Mouse (Mus musculus) left cerebral cortex, adult 2 months (tissue): ENCODE data around the gene Pld2. TPM values are rescaled to one million over a fixed set of nuclear protein-coding genes. Genes with fewer than 3 reads are reported as not detected.
"Not testable (repeated sequence)": the region's sequence is repeated elsewhere in the genome, so short reads cannot be mapped to it uniquely, and the experiment has no call there.

ENCODE experiments used
- DNase-seq, 2 experiments: peaks; one replicate each; pipeline ENCODE4 v3.0.0; 2021 to 2022; ENCODE audit warnings: low spot score in 2 of 2, mixed read lengths in 1 of 2; ENCODE audit errors: extremely low spot score in 1 of 2
- H3K27ac ChIP-seq: fragments of 200-600 bp; 2 replicates; pipeline ENCODE4 v1.8.1; 2022
- H3K4me3 ChIP-seq: fragments of 200-600 bp; 2 replicates; pipeline ENCODE4 v1.8.1; 2022
- CTCF ChIP-seq: fragments of 200-600 bp; IDR thresholded peaks from 2 replicates; pipeline ENCODE4 v1.8.1; 2022; ENCODE audit warnings: antibody characterized with exemption, mild to moderate bottlenecking, moderate library complexity
- intact Hi-C: fragments of 180-260 bp; cut with DNase I; formaldehyde crosslinking; loops from one replicate; pipeline ENCODE4 v1.15.1; 2025
- total RNA-seq, 2 experiments: library from RNA; stranded (reverse); gene quantifications; 2 replicates each; pipeline ENCODE4 v1.2.3; 2021

The Pld2 gene
- total RNA-seq, 2 experiments from 2014 or later: 12.8 to 13.6 TPM

GRCm38 (mm10) chr11:70512709-70513342 lies 27.0 kb upstream of the Pld2 start:
- H3K4me3 ChIP-seq: no peak overlapping the region
- TF ChIP-seq CTCF: no peak
- H3K27ac ChIP-seq: no peak overlapping the region
- intact Hi-C loops: no loop called here
- no peak for DNase-seq

- no peak for TF ChIP-seq CTCF
- no peak for DNase-seq
- no peak overlapping the region for H3K27ac ChIP-seq
- no peak overlapping the region for H3K4me3 ChIP-seq
- intact Hi-C loops: no loop called here
These were observed 26.3 kb upstream of the Pld2 start for GRCm38 (mm10) chr11:70513520-70513919.

GRCm38 (mm10) chr11:70514288-70514687 lies 25.6 kb upstream of the Pld2 start, which contains the start of gene Vmo1:
Gene Vmo1 (minus strand): TSS chr11:70514616.
- no peak within 1 kb of the TSS for H3K4me3 ChIP-seq
- DNase-seq: no peak
- H3K27ac ChIP-seq: no peak within 1 kb of the TSS
- intact Hi-C loops: no loop called here
- TF ChIP-seq CTCF: no peak

GRCm38 (mm10) chr11:70516352-70516751 lies 23.5 kb upstream of the Pld2 start:
- intact Hi-C loops: loop anchor here (2.0 kb wide), 2 partner anchors 88 to 108 kb away; no protein-coding TSS in a partner anchor
- peak; percentile 85 for TF ChIP-seq CTCF
- no peak for DNase-seq
- Histone ChIP-seq H3K4me3 (no peak overlapping the region), H3K27ac (no peak overlapping the region)

- no peak for TF ChIP-seq CTCF
- intact Hi-C loops: loop anchor here (2.0 kb wide), 1 partner anchor 236 kb away; no protein-coding TSS in a partner anchor
- no peak overlapping the region for H3K4me3 ChIP-seq
- no peak overlapping the region for H3K27ac ChIP-seq
- no peak for DNase-seq
These were observed 21.4 kb upstream of the Pld2 start for GRCm38 (mm10) chr11:70518436-70518835.

GRCm38 (mm10) chr11:70518923-70519322 lies 20.9 kb upstream of the Pld2 start, which contains the start of gene Gltpd2:
Gene Gltpd2 (plus strand): TSS chr11:70519196.
- DNase-seq: no peak
- Histone ChIP-seq H3K27ac (no peak within 1 kb of the TSS), H3K4me3 (peak within 1 kb of the TSS; percentile 31)
- no peak for TF ChIP-seq CTCF
- intact Hi-C loops: loop anchor here (2.0 kb wide), 1 partner anchor 236 kb away; no protein-coding TSS in a partner anchor

- Histone ChIP-seq H3K4me3 (peak overlapping the region; percentile 31), H3K27ac (0 out of 2 replicates have a peak overlapping the region, but pooled peaks have one; percentile 7)
- intact Hi-C loops: no loop called here
- DNase-seq: peak in 1 of 2 experiments; percentile 17
- TF ChIP-seq CTCF: no peak; the same call in 1 of the 2 replicates
These were observed 19.6 kb upstream of the Pld2 start for GRCm38 (mm10) chr11:70520178-70520769.

GRCm38 (mm10) chr11:70523306-70523989 lies 16.4 kb upstream of the Pld2 start:
- DNase-seq, H3K4me3 ChIP-seq, H3K27ac ChIP-seq, intact Hi-C loops: not testable (repeated sequence)
- TF ChIP-seq CTCF: peak; percentile 6; the same call in 1 of the 2 replicates

GRCm38 (mm10) chr11:70524782-70525181 lies 15.1 kb upstream of the Pld2 start:
- Histone ChIP-seq H3K27ac (peak overlapping the region; percentile 26; the same call in 1 of the 2 replicates), H3K4me3 (peak overlapping the region; percentile 73)
- no peak for DNase-seq
- TF ChIP-seq CTCF: no peak
- intact Hi-C loops: loop anchor here (2.0 kb wide), 1 partner anchor 38 kb away; the partner anchor contains the start of gene Mink1

GRCm38 (mm10) chr11:70525184-70525678 lies 14.6 kb upstream of the Pld2 start, which contains the start of gene Psmb6:
Gene Psmb6 (plus strand): TSS chr11:70525367.
- intact Hi-C loops: loop anchor here (2.0 kb wide), 1 partner anchor 38 kb away; the partner anchor contains the start of gene Mink1
- no peak for TF ChIP-seq CTCF
- peak within 1 kb of the TSS; percentile 67 for H3K27ac ChIP-seq
- peak; percentile 87 to 92 for DNase-seq
- peak within 1 kb of the TSS; percentile 73 for H3K4me3 ChIP-seq

- peak overlapping the region; percentile 73 for H3K4me3 ChIP-seq
- TF ChIP-seq CTCF: no peak
- DNase-seq: no peak
- intact Hi-C loops: loop anchor here (2.0 kb wide), 1 partner anchor 37 kb away; the partner anchor contains the start of gene Mink1
- peak overlapping the region; percentile 67 for H3K27ac ChIP-seq
These were observed 14.1 kb upstream of the Pld2 start for GRCm38 (mm10) chr11:70525726-70526125.
